Mouse (Mus musculus) ovary, adult 18-20 months (tissue): ENCODE results near the gene Aqp6.

ENCODE experiments used
- DNase-seq: peaks from one replicate; pipeline ENCODE4 v3.0.0; 2022; ENCODE audit warnings: low spot score, mixed read lengths

Gene Aqp6

DNA sequence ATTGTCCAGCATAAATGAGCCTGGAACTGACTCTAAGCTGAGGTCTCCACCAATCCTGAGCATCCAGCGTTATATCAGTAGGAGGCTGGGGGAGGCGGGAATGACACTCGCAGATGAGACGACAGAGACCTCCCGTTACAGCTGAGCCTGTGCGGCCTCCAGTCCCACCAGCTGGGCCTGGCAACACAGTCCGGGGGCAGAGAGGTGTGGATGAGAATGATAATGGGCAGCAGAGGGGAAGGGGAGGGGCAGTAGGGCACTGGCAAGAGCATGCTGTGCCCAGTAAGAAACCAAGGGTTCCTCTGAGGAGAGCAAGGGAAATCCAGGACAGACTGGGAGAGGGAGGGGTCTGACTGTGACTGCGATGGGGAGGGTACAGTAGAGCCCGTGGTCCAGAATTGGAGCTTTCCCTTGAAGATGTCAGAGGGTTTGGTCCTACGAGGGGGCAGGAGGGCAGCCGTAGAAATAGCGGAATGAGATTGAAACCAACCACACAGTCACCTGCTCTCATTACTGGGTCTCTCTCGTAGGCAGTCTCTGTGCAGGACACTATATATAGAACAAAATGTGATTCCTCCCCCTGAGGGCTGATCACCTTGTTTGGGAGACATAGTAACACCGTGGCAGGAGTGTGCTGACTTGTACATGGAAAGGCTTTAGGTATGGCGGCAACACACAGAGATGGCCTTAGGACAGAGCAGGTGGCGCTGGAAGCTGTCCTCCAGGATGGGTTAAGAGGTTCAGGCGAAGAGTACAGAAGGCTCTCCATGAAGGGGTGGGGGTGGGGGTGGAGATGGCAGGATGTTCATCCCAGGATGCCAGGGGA lies 1.7 kb upstream of the Aqp6 start:
- no peak for DNase-seq

- DNase-seq, result no peak
These were observed 572 bp downstream of the Aqp6 start for GRCm38 (mm10) chr15:99601823-99602120.

- no peak for DNase-seq
These were observed 1.1 kb downstream of the Aqp6 start for GRCm38 (mm10) chr15:99602206-99602820.

GRCm38 (mm10) chr15:99603216-99603615 lies 2.0 kb downstream of the Aqp6 start:
- no peak for DNase-seq

- DNase-seq, result no peak
These were observed 4.4 kb downstream of the Aqp6 start for GRCm38 (mm10) chr15:99605595-99605994.

DNA sequence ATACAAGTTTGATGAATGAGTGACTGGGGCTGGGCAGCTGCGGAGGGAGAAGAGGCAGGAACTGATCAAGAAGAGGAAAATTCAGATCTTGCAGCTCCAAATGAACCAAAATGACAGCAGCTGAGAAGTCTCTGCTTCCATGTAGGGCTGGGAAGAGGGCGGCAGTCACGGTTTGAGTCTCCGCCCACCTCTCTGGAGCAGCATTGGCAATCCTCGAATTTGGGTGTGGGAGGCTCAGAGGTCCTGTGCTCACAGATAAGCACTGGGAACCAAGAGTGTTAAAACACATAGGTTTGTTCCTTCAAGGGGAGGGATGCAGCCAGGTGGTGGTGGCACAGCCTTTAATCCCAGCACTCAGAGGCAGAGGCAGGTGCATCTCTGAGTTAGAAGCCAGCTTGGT lies 5.3 kb downstream of the Aqp6 start:
- no peak for DNase-seq

DNA sequence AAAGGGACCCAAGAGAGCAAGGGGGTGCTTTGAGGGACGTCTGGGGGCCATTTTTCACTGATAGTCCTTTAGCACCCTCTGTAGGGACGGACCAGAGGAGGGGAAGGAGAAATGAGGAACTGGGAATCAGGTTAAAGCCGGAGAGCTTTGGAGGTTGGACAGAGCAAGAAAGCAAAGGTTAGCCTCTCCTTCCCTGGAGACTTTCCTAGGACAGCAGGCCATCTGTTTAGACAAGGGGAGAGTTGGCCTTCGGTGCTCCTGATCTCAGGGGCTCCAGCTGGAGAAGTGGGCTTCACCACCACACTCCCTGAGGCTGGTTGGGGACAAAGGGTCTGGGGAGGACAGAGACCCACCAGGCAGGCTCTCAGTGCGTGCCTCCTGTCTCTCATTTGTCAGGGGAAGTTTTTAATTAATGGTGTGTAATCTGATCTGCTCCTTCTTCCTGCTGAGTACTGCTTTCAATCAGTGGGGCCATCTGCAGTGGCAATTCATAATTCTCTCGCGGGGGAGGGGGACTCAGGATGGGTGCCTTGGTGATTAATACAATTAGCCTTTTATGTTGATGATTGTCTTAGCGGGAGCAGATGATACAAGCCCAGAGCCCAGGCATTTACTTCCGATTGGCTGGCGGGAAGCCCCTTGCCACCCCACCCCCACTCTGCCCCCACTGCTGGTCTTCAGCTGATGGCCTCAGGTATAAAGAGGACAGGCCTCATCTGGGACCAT lies 6.4 kb downstream of the Aqp6 start:
- DNase-seq, result no peak

DNA sequence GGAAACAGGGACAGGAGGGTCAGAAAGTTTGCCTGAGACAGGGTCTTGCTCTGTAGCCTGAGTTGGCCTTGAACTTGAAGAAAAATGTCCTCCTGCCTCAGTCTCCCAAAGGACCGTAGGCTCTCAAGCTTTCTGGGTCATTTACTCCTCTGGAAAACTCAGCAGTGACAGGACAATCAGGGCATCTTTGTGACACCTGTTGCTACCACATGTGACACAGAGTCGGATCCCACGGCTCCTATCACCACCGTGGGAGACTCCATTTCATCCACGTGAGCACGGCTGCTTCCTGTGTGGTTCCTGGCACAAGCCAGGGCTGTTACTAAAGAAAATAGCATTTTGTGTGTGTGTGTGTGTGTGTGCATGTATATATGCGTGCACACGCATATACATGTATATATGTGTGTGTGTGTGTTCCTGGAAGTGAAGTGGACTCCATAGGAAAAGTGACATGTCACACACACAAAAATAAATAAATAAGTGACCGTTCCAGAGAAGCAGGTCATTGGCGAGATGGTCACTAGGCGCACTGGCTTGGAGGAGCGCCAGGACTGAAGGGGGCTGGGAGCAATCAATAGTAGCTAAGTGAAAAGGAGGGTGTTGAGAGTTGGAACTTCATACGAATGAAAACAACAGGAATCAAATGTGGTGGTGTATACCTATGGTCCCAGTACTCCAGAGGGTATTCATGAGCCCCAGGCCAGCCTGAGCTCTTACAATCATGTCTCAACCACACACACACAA lies 7.4 kb downstream of the Aqp6 start:
- DNase-seq, result no peak

DNA sequence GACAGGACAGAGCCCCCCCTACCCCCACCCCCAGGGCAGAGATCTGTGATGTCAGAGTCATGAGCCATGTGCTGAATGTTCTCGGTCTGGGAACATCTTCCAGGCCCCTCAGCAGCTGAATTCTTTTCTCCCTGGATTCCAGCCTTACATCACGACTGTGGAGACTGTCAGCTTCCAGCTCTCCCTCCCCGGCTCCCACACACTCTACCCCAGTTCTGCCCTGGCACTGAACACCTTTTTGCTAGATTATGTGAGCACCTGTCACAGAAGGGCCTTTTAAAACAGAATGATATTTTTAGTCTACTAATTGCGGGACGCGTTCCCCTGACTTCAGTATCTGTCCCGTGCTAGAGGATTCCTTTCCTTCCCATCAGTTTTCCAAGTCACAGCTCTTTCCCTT lies 10.4 kb downstream of the Aqp6 start:
- DNase-seq, result no peak

- no peak for DNase-seq
These were observed 13.1 kb downstream of the Aqp6 start for GRCm38 (mm10) chr15:99614273-99614672.

DNA sequence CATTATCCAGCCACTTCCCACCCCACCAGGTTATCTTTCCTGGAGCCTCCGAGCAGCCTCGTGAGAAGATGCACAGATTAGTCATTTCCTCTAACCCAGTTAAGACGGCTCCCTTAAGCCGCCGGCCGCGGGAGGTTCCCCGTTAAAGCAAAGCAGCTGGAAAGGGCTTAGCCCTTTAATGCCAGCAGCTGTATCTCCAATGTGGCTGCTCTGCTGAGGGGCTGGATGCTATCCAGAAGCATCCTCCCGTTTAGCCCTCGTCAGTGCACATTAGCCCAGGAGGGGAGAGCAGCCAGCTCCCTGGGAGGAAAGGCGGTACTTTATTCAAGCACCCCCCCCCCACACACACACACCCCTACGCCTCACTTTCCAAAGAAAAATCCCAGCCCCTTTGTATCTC lies 13.6 kb downstream of the Aqp6 start:
- no peak for DNase-seq

- DNase-seq, result no peak
These were observed 14.0 kb downstream of the Aqp6 start for GRCm38 (mm10) chr15:99615246-99615645.

- no peak for DNase-seq
These were observed 17.4 kb downstream of the Aqp6 start for GRCm38 (mm10) chr15:99618595-99618994.

DNA sequence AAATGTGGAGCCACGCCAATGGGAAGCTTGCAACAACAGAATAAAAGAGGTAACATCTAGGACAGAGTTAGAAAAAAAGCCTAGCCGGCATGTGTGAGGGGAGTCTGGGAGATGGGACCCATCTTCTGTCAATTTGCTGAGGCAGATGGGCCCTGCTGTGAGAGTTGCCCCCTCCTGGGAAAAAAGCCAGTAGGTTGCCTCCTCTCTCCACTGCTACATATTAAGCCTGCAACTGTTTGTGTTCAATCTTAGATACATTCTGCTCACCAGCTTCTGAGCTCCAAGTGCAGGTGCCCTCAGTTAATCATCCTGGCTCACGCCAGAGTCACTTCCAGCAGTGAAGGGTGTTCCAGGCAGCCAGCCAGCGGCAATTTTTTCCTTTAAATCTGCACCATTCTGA lies 18.6 kb downstream of the Aqp6 start:
- no peak for DNase-seq

DNA sequence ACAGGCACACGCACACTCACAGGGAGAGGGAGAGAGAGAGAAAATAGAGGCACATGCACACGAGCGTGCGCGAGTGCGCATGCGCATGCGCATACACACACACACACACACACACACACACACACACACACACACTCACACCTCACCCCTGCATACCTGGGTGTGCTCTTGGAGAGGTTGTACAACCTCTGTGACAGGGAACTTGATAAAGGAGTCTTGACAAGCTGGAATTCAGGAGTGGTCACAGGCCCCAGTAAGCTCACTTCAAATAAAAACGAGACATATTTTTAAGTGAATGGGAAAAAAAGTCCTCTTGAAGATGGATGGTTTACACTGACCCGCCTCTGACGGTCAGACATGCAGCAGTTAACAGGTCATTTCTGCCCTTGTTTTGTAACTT lies 20.9 kb downstream of the Aqp6 start:
- DNase-seq, result no peak

DNA sequence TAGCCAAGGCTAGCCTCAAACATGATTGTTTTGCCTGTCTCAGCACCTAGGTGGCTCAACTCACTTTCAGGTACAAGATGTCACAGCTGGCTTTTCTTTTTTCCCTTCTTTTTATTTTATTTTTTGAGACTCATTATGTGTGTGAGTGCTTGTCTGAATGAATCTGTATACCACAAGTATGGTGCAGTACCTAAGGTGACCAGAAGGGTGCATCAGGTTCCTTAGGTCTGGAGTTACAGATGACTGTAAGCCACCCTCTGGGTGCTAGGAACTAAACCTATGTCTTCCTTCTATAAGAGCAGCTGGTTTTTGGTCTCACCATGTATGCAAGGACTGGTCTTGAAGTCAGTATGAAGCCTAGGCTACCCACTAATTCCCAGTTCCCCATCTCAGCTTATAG lies 30.4 kb downstream of the Aqp6 start:
- DNase-seq, result no peak

DNA sequence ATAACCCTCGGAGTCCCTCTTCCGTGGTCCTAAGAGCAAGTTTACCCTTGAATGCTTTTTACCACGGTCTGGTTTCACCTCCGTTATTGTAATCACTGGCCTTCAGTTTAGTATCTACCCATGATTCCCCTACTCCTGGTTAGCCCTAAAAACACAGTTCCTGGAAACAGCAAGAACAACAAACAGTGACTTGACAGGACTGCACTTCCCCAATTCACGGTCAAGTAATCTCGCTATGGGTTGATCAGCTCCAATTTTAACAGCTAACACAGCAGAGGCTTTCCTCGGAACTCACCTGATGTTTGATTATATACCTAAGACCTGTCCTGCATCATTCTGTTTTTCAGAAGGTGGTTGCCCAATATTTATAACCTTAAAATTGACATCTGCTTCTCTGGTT lies 33.5 kb downstream of the Aqp6 start:
- DNase-seq, result no peak

DNA sequence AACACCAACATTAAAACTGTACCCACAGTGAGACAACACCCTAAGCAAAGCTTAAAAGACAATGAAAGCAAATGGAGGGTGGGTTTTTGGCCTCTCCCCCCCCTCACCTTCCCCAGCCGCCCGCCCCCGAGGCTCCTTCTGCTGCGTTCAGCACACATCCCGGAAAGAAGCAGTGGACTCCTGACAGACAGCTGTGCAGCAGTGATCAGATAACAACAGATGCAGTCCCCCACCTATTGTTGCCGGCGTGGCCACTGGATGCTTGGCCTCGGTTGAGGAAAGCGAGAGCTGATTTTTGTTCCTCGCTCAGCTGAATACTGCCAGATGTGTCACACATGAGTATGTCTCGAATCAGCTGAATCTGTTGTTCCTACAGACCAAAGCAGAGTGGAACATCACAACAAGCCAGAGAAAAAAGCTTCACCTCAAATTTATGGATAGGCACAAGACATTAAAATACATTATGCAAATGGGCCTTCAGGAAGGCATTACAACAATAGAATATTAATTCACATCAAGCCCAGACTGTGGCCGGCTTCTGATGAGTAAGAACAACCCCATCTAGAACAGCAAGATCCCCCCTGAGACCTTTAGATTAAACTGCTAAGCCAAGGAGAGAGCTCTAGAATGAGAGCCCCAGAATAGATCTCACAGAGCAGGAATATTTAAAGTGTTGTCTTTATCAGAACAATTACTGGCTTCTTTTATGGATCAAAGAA lies 36.4 kb downstream of the Aqp6 start:
- no peak for DNase-seq

GRCm38 (mm10) chr15:99638124-99638485 lies 36.9 kb downstream of the Aqp6 start:
- no peak for DNase-seq

DNA sequence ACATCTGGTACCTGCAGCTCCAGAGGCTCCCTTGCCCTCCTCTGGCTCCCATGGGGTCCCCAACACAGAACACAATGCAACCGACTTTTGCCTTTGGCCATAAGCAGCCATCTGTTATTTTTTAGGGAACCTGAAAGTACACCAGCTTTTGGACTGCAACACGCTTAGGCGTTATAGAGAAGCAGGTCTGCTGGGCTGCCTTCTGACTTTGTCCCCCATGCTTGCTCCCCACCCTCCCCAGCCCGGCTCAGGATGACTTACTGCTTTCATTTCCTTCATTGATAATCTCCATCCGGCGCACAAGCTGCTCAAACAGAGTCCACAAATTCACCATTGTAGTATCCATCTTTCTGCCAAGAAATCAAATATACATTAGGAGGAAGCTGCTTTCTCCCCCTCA lies 41.4 kb downstream of the Aqp6 start:
- DNase-seq, result no peak

DNA sequence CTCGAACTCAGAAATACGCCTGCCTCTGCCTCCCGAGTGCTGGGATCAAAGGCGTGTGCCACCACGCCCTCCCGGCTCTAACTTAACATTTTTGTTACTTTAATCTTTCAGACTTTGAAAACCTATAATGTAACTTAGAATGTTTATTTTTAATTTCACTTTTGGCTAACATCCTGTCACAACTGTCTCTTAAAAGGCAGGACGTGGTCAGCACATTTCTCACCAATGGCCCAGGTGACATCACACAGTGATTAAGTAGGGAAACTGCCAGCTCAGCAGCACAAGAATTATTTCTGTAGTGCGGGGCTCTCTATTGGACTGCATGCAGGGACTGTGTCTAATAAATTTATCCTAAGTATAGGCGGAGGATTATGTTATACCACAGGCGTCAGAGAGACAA lies 42.6 kb downstream of the Aqp6 start:
- DNase-seq, result no peak

DNA sequence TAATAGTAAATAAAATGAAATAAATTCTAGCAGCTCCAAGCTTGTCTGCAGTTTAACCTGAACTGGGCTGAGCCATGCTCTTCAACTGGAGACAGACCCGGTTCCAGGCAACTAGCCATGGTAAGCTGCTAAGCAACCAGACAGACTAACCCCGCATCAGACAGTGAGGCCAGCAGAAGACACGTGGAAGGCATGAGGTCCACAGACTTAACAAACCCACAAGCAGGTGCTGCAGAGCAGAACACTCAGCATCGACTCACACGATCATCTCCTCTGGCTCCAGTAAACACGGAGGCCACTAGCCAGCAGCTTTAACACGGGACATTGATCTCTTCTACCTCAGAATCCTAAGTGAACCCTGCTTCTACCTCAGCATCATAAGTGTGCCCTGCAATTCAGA lies 43.6 kb downstream of the Aqp6 start:
- DNase-seq, result no peak
